Mouse (Mus musculus): ENCODE measurements around the gene Gabrb3. TPM values are rescaled to one million over a fixed set of nuclear protein-coding genes. Genes with fewer than 3 reads are reported as not detected.

Gene Gabrb3
- polyA plus RNA-seq, 1 experiment from 2014 or later = 0.99 TPM

DNA sequence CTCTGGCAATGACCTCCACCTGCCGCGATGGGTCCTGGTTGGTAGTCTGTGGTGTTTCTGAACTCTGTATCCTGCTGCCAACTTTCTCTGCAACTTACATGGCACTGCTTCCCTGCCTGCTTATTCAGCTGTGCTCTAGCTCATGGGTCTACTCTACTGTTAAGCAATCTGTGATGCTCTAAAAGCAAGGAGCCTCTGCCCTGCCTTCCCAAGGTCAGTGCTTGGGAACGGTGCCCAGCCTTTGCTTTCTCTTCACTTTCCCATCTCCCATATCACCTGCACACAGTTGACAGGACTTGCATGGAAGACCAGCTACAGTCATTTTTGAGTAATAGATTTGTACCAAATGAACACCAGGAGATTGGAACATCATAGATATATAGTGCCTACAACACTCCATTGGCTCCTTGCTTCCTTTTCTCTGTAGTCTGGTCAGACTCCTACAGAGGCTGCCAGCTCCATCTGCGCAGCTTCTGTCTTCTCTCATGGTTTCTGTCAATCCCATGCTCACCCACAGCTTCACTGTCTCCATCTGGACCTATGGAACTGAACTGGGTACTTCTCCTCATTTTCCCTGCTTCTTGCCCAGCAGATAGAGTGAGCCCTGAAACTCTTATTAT, 228.8 kb downstream of the Gabrb3 start:
- no peak for ATAC-seq (ENCODE audit: insufficient number of reproducible peaks, insufficient read depth, low FRiP score, low read depth)
- H3K27me3 ChIP-seq (ENCODE audit: control insufficient read depth, insufficient read depth, low read length) = no peaks in the 10 kb centered on the region
- H3K4me2 ChIP-seq (ENCODE audit: low read length) = no peak overlapping the region
- H3K27ac ChIP-seq (replicated peaks in 1 of 2; ENCODE audit: control insufficient read depth in 1 of 2, insufficient read depth in 1 of 2, low read depth in 2 of 2, low read length in 2 of 2) = no peak overlapping the region
- no peaks in the 10 kb centered on the region for H3K4me1 ChIP-seq (ENCODE audit: control insufficient read depth in 2 of 2, insufficient read depth in 2 of 2, low read length in 2 of 2)
- no peak overlapping the region for H3K4me3 ChIP-seq (ENCODE audit: control insufficient read depth in 1 of 2, insufficient read depth in 1 of 2, low read depth in 1 of 2, low read length in 2 of 2)
- no peak overlapping the region for H3K9ac ChIP-seq (ENCODE audit: low read length)
- no peaks in the 10 kb centered on the region for H3K36me3 ChIP-seq (ENCODE audit: control insufficient read depth, insufficient read depth, low read length)
- WGBS = 92% methylated on average over 4 of the region's 4 CpGs
- no peaks in the 10 kb centered on the region for H3K9me3 ChIP-seq (ENCODE audit: control insufficient read depth, low read length)

GRCm38 (mm10) chr7:57677352-57677751, 257.9 kb downstream of the Gabrb3 start:
- 79% methylated on average over 6 of the region's 6 CpGs for WGBS
- H3K4me3 ChIP-seq (ENCODE audit: control insufficient read depth in 1 of 2, insufficient read depth in 1 of 2, low read depth in 1 of 2, low read length in 2 of 2) = no peak overlapping the region
- ATAC-seq (ENCODE audit: insufficient number of reproducible peaks, insufficient read depth, low FRiP score, low read depth) = no peak
- H3K9ac ChIP-seq (ENCODE audit: low read length) = no peak overlapping the region
- H3K4me2 ChIP-seq (ENCODE audit: low read length) = no peak overlapping the region
- no peaks in the 10 kb centered on the region for H3K4me1 ChIP-seq (ENCODE audit: control insufficient read depth in 2 of 2, insufficient read depth in 2 of 2, low read length in 2 of 2)
- H3K36me3 ChIP-seq (ENCODE audit: control insufficient read depth, insufficient read depth, low read length) = no peaks in the 10 kb centered on the region
- no peak overlapping the region for H3K27ac ChIP-seq (replicated peaks in 1 of 2; ENCODE audit: control insufficient read depth in 1 of 2, insufficient read depth in 1 of 2, low read depth in 2 of 2, low read length in 2 of 2)
- no peaks in the 10 kb centered on the region for H3K9me3 ChIP-seq (ENCODE audit: control insufficient read depth, low read length)
- H3K27me3 ChIP-seq (ENCODE audit: control insufficient read depth, insufficient read depth, low read length) = no peaks in the 10 kb centered on the region

- Histone ChIP-seq H3K4me3 (ENCODE audit: control insufficient read depth in 1 of 2, insufficient read depth in 1 of 2, low read depth in 1 of 2, low read length in 2 of 2) (no peak overlapping the region), H3K9me3 (ENCODE audit: control insufficient read depth, low read length) (no peaks in the 10 kb centered on the region), H3K4me1 (ENCODE audit: control insufficient read depth in 2 of 2, insufficient read depth in 2 of 2, low read length in 2 of 2) (no peaks in the 10 kb centered on the region), H3K4me2 (ENCODE audit: low read length) (no peak overlapping the region), H3K27me3 (ENCODE audit: control insufficient read depth, insufficient read depth, low read length) (no peaks in the 10 kb centered on the region), H3K36me3 (ENCODE audit: control insufficient read depth, insufficient read depth, low read length) (no peaks in the 10 kb centered on the region), H3K27ac (replicated peaks in 1 of 2; ENCODE audit: control insufficient read depth in 1 of 2, insufficient read depth in 1 of 2, low read depth in 2 of 2, low read length in 2 of 2) (no peak overlapping the region), H3K9ac (ENCODE audit: low read length) (no peak overlapping the region)
- no peak for ATAC-seq (ENCODE audit: insufficient number of reproducible peaks, insufficient read depth, low FRiP score, low read depth)
- 68% methylated on average over 4 of the region's 4 CpGs for WGBS
These were observed 270.3 kb downstream of the Gabrb3 start for GRCm38 (mm10) chr7:57689836-57690235.

DNA sequence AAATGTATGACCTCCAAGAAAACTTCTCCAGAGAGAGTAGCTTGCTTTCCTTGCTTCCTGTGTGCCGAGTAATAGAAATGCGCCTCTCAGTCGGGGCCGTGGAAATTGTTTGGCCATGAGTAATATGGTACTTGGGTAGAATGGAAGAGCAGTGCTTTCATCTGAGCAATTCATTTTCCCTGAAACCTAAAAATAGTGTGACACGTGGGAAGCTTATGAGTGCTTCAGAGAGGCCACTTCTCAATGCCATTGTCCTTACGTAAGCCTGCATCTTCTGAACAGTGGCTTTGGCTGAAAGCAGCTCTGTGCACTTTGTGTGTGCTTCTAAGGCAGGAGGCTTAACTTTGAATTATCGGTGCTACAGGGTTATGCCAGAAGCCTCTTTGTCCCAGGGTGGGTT, 280.9 kb downstream of the Gabrb3 start:
- H3K27me3 ChIP-seq (ENCODE audit: control insufficient read depth, insufficient read depth, low read length) = no peaks in the 10 kb centered on the region
- H3K4me1 ChIP-seq (ENCODE audit: control insufficient read depth in 2 of 2, insufficient read depth in 2 of 2, low read length in 2 of 2) = peaks cover 5 to 31% of the 10 kb centered on the region in 2 experiments
- 40% methylated on average over 7 of the region's 7 CpGs for WGBS
- ATAC-seq (ENCODE audit: insufficient number of reproducible peaks, insufficient read depth, low FRiP score, low read depth) = peak; percentile 80
- no peaks in the 10 kb centered on the region for H3K36me3 ChIP-seq (ENCODE audit: control insufficient read depth, insufficient read depth, low read length)
- H3K4me3 ChIP-seq (ENCODE audit: control insufficient read depth in 1 of 2, insufficient read depth in 1 of 2, low read depth in 1 of 2, low read length in 2 of 2) = no peak overlapping the region
- peak overlapping the region; percentile 83 to 96 for H3K27ac ChIP-seq (replicated peaks in 1 of 2; ENCODE audit: control insufficient read depth in 1 of 2, insufficient read depth in 1 of 2, low read depth in 2 of 2, low read length in 2 of 2)
- no peaks in the 10 kb centered on the region for H3K9me3 ChIP-seq (ENCODE audit: control insufficient read depth, low read length)
- H3K9ac ChIP-seq (ENCODE audit: low read length) = no peak overlapping the region
- H3K4me2 ChIP-seq (ENCODE audit: low read length) = peak overlapping the region; percentile 32; the same call in 1 of the 2 replicates

- Histone ChIP-seq H3K27me3 (ENCODE audit: control insufficient read depth, insufficient read depth, low read length) (no peaks in the 10 kb centered on the region), H3K27ac (replicated peaks in 1 of 2; ENCODE audit: control insufficient read depth in 1 of 2, insufficient read depth in 1 of 2, low read depth in 2 of 2, low read length in 2 of 2) (peak overlapping the region; percentile 57 to 96), H3K36me3 (ENCODE audit: control insufficient read depth, insufficient read depth, low read length) (no peaks in the 10 kb centered on the region), H3K4me2 (ENCODE audit: low read length) (no peak overlapping the region), H3K9ac (ENCODE audit: low read length) (peak overlapping the region; percentile 25; the same call in 1 of the 2 replicates), H3K9me3 (ENCODE audit: control insufficient read depth, low read length) (no peaks in the 10 kb centered on the region), H3K4me3 (ENCODE audit: control insufficient read depth in 1 of 2, insufficient read depth in 1 of 2, low read depth in 1 of 2, low read length in 2 of 2) (no peak overlapping the region), H3K4me1 (ENCODE audit: control insufficient read depth in 2 of 2, insufficient read depth in 2 of 2, low read length in 2 of 2) (peaks cover 5 to 31% of the 10 kb centered on the region in 2 experiments)
- ATAC-seq (ENCODE audit: insufficient number of reproducible peaks, insufficient read depth, low FRiP score, low read depth) = no peak
These were observed 281.6 kb downstream of the Gabrb3 start for GRCm38 (mm10) chr7:57701046-57701445.

GRCm38 (mm10) chr7:57703580-57703979, 284.1 kb downstream of the Gabrb3 start:
- no peak overlapping the region for H3K4me3 ChIP-seq (ENCODE audit: control insufficient read depth in 1 of 2, insufficient read depth in 1 of 2, low read depth in 1 of 2, low read length in 2 of 2)
- no peaks in the 10 kb centered on the region for H3K9me3 ChIP-seq (ENCODE audit: control insufficient read depth, low read length)
- no peak for ATAC-seq (ENCODE audit: insufficient number of reproducible peaks, insufficient read depth, low FRiP score, low read depth)
- peak overlapping the region in 1 of 2 experiments; percentile 62; a peak in 2 of 4 replicates for H3K27ac ChIP-seq (replicated peaks in 1 of 2; ENCODE audit: control insufficient read depth in 1 of 2, insufficient read depth in 1 of 2, low read depth in 2 of 2, low read length in 2 of 2)
- peaks cover 5 to 39% of the 10 kb centered on the region in 2 experiments for H3K4me1 ChIP-seq (ENCODE audit: control insufficient read depth in 2 of 2, insufficient read depth in 2 of 2, low read length in 2 of 2)
- H3K4me2 ChIP-seq (ENCODE audit: low read length) = no peak overlapping the region
- no peak overlapping the region for H3K9ac ChIP-seq (ENCODE audit: low read length)
- 38% methylated on average over 1 of the region's 1 CpGs for WGBS
- no peaks in the 10 kb centered on the region for H3K36me3 ChIP-seq (ENCODE audit: control insufficient read depth, insufficient read depth, low read length)
- no peaks in the 10 kb centered on the region for H3K27me3 ChIP-seq (ENCODE audit: control insufficient read depth, insufficient read depth, low read length)

GRCm38 (mm10) chr7:57706092-57706491, 286.6 kb downstream of the Gabrb3 start:
- ATAC-seq (ENCODE audit: insufficient number of reproducible peaks, insufficient read depth, low FRiP score, low read depth) = no peak
- no peaks in the 10 kb centered on the region for H3K9me3 ChIP-seq (ENCODE audit: control insufficient read depth, low read length)
- H3K9ac ChIP-seq (ENCODE audit: low read length) = no peak overlapping the region
- no peaks in the 10 kb centered on the region for H3K36me3 ChIP-seq (ENCODE audit: control insufficient read depth, insufficient read depth, low read length)
- 89% methylated on average over 6 of the region's 6 CpGs for WGBS
- peaks cover 2 to 17% of the 10 kb centered on the region in 2 experiments; a peak in 2 of 4 replicates for H3K4me1 ChIP-seq (ENCODE audit: control insufficient read depth in 2 of 2, insufficient read depth in 2 of 2, low read length in 2 of 2)
- H3K27ac ChIP-seq (replicated peaks in 1 of 2; ENCODE audit: control insufficient read depth in 1 of 2, insufficient read depth in 1 of 2, low read depth in 2 of 2, low read length in 2 of 2) = no peak overlapping the region
- H3K4me3 ChIP-seq (ENCODE audit: control insufficient read depth in 1 of 2, insufficient read depth in 1 of 2, low read depth in 1 of 2, low read length in 2 of 2) = no peak overlapping the region
- H3K4me2 ChIP-seq (ENCODE audit: low read length) = no peak overlapping the region
- H3K27me3 ChIP-seq (ENCODE audit: control insufficient read depth, insufficient read depth, low read length) = no peaks in the 10 kb centered on the region

Data from heart, embryonic 14.5 days (tissue).